Mouse (Mus musculus) MEL-GATA-1-ER (cell line): ENCODE results near the gene Furin.
A peak's percentile ranks its signal among the peaks of the same experiment; 100 is the strongest.

Experiments
- DNase-seq: peaks from one replicate; pipeline ENCODE4 v3.0.0-alpha.2; 2012; ENCODE audit warnings: low read depth; ENCODE audit errors: extremely low read depth

The Furin gene

DNA sequence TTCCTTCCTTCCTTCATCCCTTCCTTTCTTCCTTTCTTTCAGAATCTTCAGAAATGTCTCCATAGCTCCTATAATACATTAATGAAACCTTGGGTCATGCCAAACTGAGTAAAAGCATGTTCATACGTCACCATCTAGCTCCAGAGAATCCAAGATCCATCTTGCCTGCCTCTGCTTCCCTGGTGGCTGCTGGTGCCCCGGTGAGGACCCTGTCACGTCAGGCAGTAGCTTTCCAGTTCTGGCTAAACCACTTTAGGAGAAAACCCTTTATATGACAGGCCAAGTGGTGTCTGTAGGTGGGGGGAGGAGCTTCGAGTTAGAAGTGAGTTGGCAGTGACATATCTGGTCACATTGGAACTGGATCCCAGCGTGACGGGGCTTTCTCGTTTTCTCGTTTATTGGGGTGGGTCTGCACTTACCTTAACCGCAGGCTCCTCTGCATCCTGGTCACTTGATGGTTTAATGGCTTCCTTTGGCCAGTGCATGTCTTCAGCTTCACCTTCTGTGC is at the start of gene Furin:
Gene Furin (minus strand): TSS at position 249 of the 508 bp plus-strand sequence.
- no peak for DNase-seq

DNA sequence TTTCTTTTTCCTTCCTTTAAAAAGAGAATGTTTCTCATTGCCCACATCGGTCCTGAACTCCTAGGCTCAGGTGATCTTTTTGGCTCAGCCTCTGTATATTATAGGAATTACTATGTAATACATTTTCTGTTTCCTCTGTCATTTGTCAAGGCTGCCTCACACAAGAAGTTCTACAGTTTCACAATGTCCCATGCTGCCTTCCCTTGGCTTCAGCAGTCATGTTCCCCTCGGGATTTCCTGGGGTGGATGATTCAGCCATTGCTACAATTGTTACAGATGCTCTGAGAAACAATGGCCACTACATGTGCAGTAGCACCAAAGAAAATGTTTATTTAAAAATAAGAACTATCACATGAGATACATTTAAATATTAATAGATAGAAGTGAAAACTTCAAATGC is 49.5 kb upstream of the Furin start:
- DNase-seq = no peak

DNA sequence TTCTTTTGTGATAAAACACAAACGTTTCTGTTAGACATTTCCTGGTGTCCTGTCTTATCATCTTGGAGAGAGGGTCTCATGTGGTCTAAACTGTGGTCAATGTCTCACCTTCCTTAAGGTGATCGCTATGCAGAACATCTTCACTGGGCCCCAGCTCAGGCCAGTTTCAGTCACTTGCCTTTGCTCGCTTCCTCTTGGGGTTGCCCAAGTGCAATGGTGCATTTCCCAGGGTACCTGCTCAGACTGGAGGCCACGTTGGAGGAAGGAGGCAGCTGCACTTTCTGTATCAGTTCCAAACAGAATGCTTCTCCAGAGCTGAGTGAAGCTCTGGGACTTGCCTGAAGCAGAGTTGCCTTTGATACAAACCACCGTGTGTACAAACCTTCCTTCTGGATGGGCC is 48.8 kb upstream of the Furin start:
- no peak for DNase-seq

DNA sequence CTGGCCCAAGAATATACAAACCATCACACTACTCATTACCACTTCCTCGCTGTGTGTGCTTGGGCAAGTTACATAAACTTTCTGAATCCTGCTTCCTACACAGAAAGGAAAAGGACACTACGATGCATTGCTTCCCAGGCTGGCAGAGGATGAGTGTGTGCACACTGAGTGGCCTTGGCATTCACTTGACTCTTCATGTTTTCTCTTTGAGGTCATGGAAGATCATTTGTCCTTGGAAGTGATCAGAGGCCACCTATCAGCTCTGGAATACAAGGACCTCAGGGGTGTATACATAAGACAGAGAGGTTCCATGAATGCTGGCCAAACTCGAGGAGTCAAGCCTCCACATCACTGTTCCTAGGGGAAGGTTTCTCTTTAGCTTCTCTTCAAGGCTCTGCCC is 47.9 kb upstream of the Furin start:
- DNase-seq = no peak

DNA sequence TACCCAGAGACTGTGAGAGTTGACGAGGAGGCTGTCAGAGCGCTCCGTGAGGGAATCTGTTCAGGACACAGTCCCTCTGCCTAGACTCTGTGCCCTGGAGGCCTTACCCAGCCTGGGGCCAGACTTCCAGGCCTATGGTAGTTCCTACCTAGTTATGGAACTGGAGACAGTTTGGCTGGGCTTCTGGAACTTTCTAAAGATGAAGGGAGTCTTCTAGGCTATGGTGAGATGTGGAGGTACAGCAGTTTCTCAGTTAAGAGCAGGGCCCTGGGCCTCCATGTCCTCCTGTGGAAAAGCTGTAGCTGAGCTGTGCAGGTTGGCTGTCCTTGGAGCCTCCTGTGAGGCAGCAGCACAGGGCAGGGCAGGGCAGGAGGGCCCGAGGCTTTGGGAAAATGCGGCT is 47.0 kb upstream of the Furin start:
- no peak for DNase-seq

DNA sequence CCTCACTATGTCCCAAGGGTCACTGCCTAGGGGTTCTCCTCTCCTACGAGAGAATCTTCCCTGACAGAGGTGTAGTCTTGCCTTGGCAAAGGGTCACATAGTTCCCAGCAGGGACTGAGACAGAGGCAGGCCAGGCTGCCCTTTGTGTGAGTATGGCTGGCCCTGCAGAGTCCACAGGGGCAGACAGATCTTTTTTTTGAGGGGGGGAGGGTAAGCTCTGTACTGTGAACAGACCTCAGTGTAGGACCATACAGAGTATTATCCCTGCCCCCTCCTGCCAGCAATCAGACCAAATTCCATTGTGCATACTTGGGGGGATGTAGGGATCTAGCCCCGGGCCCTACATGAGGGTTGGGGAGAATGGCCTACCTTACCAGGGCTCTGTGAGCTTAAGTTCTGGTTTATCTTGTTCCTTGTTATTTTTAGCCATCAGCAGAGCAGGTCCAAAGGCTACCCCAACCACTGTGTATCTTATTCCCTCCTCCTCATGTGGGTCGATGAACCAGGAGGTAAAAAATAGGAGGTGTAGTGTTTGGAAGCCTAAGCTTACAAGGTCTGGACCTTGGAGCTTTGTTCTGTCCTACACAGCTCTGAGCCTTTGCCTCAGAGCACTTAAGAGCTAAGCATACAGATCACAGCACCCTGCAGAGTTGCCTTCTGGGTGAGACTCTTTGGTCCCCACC is 46.5 kb upstream of the Furin start:
- DNase-seq = no peak

DNA sequence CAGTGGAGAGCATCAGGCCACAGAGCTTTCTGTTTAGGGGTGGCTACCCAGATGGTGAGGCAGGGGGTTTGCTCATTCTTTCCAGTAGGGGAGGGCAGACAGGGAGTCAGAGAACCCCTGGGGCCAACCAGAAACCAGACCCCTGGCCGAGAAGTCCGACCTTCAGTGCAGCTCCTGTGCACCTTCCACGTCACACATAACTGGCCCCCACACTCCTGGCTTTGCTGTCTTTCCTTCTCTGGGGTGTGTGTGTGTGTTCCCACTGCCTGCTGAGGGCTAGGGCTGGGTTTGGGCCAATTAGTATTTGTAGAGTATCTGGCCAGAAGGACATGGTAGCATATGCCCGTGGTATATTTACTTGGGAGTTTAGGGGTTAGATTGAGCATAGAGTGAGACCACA is 45.1 kb upstream of the Furin start:
- DNase-seq = no peak

DNA sequence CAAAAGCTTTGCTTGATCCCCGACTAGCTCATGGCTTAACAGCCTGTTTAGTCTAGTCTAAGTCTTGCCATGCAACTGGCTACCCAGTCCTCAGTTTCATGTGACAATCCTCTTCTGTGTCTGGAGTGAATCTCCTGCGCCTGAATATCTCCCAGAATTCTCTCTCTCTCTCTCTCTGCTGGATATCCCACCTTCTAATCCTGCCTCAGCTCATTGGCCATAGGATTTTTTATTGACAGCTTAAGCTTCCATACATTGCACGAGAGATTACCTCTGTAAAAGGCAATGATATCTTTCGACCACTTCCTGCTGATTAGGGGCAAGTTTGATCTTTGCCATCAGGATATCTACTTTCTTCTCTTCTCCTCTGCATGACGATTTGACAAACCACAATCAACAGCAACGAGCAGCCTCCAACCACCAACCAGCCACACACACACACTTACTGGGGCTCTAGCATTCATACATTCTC is 44.4 kb upstream of the Furin start:
- peak; percentile 86 for DNase-seq

DNA sequence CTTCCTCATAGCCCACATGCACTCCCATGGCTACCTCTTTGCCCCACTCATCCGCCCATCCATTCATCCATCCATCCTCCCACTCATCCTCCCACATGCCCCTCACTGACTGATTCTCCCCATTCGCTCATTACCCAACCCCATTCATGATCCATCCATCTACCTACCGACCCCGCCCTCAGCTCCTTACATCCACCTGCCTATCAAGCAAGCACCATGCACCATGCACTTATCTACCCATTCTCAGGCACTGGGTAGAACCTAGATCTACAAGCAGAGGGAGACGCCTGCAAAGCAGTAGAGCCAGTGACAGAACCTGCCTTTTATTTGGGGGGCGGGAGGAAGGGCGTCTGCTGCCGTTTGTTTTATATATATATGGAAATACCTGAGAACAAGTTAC is 42.1 kb upstream of the Furin start:
- no peak for DNase-seq

DNA sequence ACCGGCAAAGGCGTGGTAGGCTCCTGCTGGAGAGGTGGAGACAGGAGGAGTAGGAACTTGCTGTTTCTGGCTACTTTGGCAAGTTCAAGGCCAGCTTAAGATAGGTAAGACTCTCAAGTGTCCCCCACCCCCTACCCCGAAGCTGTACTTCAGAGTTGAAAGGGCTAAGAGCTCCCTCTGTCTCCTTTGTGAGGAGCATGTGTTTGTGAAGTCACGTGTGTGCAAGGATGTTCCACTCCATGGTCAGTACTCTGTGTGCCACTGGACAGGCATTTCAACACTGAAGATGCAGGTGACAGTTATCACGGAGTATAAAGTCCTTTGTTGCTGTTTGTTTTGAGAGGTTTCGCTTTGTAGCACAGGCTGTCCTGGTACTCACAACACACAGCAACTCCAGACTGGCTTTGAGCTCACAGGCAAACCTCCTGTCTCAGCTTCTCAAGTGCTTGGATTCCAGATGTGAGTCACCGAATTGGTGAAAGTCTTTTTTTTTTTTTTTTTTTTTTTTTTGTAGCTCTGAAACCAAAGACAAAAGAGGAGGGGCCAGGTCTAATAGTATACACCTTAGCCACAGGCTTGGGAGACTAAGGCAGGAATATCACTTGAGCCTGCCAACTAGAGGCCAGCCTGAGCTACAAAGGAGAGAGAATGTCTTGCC is 41.1 kb upstream of the Furin start:
- no peak for DNase-seq

DNA sequence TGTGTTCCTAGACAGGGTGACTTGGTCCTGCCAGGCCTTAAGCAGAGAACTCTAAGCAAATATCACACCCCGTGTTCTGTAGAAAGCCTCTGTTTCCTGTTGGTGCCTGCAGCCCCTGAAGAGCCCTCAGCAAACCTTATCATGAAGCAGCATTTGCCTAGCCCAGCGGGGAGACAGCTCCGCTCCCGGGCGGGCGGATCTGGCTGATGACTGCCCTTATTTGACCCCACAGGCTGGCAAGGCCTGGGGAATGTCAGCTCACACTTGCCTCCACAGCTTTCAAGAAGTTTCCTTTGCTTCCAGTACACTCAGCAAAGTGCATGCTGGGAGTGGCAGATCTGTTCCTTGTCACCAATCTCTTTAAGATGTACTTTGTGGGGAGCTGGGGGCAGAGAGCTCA is 40.3 kb upstream of the Furin start:
- peak; percentile 86 for DNase-seq

DNA sequence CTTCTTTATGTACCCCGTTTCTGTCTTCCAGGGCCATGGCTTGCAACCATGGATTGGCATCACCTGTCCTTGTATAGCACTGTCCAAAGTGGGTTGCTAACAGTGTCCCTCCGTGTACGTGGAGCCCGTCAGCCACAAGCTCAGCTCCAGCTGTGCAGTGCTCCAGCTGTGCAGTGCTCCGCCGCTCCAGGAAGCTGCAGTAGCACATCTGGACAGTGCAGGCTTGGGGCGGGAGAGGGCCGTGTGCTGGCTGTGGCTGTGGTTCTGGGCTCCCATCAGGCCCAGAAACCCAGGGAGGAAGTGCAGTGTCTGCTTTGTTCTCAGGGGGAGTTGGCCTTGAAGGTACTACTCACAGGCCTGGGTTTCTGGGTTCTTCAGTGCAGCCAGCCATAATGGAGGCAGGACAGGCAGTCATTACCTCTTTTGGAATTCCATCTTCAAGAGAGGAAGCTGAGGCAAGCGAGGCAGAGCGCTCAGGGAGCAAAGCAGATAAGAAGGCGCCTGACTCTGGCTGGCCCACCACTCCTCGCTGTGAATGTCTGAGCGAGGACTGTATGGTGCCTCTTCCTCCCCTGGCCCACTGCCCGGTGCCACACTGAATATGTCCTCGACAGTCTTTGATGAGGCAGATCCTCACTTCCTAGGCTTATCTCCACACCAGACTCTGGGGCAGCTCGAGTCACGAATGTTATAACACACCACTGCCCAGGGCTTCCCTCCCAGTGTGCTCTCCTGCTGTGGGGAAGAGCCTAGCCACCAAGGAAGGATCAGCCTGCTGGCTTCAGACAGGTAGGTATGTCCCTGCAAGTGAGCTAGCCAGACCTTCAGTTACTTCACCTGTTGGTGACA is 39.4 kb upstream of the Furin start:
- DNase-seq = peak; percentile 91

DNA sequence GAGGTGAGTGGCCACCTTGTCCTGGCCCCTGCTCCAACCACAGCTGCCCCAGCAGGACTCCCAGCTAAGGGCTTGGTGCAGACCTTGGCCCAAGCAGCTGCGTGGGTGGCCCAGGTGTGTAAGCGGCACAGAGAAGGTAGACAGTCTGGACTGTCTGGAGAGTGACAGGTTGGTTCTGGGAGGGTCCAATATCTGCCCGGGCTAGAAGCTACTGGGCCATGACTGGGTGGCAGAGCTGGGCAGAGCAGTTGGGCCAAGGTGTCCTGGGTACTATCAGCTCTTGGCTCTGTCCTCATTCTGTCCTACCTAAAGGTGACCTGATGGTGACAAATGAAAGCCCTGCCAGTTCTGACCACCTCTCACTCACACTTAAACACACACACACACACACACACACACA is 37.9 kb upstream of the Furin start:
- DNase-seq = no peak

DNA sequence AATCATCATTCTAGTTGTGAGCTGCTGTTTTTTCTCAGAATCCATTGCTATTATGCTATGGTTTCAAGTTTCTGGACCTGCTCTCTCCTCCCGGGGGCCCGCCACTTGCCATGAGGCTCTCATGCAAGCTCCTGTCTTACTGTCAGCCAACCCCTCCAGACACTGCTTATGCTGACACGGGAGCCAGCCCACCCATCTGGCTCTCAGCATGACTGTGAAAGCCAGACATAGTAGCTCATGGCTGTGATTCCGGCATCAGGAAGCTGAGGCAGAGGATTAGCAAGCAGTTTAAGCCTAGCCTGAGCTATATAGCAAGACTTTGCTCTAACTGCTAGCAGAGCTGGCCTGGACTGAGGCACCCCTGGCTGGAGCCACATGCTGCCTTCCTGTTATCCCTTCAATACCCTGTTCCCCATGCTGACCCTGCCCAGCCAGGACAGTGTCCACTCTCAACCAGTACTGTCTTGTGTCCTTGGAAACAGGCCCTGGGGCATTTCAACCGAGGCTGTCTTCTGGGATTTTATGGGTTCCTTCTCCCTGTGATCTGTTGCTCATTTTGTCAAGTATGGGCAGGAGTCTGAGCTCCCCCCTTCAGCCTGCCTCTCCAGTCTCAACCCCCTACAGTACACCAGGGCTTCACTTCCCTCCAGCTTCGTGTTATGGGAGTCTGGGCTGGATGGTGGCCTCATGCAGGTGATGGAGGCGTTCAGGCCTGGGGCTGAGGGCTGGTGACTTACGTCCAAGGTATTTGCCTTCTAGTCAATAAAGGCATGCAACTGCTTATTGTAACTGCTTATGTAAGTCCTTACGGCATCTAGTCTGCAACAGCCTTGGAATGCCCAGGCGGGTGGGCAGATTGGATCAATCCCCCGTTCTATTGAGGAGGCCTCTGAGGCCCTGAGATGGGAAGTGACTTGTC is 37.0 kb upstream of the Furin start:
- no peak for DNase-seq

DNA sequence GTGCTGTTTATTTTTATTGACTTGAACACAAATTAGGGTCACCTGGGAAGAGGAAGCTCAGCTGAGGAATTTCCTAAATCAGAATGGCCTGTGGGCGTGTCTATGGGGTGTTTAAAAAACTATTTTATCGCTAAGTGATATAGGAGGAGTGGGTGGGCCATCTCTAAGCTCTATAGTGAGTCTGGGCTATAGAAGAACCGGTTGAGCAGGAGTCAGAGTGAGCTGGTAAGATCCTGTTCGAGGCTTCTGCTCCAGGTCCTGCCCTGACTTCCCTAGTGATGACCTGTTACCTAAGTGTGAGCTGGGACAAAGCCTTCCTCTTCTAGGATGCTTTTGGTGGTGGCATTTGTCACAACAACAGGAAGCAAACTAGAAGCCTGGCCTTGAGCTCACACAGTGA is 35.4 kb upstream of the Furin start:
- DNase-seq = no peak

DNA sequence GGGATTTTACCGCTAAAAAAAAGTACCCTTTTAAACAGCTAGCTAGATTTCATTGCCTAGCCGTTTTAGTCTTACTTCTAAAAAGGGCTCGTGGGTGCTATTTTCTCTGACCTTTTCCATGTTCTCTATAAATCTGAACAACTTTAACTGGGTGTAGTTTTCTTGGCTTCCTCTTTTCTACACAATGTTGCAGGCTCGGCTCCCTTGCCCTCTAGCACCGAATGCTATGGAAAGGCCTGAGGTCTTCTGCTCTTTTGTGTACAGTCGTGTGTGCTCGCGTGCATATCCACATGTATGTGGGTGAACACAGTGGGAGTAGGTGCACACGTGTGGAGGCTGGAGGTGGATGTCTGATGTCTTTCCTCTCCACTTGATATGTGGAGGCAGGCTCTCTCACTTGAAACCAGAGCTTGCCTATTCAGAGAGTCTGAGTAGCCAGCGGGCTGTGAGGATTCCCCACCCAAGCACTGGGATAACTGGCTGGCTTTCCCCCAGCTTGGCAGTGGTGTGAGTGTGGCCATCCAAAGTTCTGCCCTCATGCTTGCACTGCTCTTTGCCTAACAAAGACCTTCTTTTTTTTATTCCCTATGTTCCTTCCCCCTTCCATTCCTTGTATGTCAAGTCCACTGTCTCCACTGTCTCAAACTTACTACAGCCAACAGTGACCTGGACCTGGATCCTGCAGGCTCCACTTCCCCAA is 34.7 kb upstream of the Furin start:
- DNase-seq = no peak

DNA sequence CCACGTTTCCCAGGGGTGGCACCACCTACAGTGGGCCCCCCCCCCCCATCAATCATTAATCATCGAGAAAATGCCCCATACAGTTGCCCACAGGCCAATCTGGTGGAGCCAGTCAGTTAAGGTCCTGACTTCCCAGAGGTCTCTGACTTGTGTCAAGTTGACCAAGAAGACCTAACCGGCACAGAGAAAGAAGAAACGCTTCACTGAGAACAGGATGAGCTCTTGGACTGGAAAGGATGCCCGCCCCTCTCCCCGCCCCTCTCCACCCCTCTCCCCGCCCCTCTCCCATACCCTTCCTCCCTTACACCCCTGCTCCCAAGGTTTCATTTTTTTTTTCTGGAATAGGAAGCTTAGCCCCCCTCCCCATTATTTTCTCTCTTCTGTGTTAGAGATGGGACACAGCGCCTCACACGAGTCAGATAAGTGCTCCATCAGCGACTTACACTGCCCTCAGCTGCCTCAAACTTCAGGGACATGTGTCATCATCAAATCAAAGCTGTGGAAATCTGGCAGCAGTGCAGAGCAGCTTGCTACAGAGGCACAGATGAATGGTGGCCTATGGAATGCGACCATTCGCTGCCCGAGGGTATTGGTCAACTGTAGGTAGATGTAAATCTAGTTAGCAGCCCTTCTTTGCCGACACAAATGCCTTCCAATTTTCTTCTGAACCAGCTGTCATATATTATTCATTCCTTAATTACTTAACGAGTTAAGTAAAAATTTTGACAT is 34.0 kb upstream of the Furin start:
- no peak for DNase-seq

DNA sequence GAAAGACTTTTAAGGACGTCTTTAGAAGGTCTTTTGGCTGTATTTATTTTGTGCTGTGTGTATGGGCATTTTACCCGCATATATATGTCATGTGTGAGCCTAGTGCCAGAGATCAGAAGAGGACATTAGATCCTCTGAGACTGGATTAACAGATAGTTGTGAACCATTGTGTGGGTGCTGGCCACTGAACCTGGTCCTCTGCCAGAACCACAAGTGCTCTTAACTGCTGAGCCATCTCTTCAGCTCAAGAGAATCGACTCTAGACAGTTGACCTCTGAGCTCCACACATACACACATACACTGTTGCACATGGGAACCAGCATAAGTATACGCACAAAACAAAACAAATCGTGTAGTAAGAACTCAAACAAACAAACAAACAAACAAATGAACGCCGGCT is 31.3 kb upstream of the Furin start:
- DNase-seq = no peak

DNA sequence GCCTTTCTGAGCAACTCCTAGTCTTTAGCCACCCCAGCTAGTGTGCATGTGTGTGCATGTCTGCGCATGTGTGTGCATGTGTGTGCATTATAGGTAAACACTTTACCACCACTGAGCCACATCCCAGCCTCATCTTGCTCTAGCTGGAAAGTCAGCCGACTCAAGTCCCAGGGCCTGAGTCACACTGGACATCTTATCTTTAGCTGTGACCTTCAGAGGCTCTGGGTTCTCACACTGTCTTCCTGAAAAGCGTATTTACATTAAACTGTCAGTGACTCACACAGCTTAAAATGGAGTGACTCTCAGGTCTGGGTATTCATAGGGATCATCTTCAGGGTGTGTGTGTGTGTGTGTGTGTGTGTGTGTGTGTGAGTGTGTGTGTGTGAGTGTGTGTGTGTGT is 30.4 kb upstream of the Furin start:
- DNase-seq = no peak

DNA sequence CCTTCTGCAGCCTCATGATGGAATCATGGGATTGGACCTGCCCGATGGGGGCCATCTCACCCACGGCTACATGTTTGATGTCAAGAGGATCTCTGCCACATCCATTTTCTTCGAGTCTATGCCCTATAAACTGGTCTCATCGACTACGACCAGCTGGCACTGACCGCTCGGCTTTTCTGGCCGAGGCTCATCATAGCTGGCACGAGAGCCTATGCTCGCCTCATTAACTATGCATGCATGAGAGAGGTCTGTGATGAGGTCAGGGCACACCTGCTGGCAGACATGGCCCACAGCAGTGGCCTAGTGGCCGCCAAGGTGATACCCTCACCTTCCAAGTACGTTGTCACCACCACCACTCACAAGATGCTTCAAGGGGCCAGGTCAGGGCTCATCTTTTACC is 24.4 kb upstream of the Furin start:
- no peak for DNase-seq
